Mouse (Mus musculus) kidney, adult 18-20 months (tissue): ENCODE results near the gene Gm44503.

ENCODE experiments used
- DNase-seq: peaks from one replicate; pipeline ENCODE4 v3.0.0; 2021

Gene Gm44503

DNA sequence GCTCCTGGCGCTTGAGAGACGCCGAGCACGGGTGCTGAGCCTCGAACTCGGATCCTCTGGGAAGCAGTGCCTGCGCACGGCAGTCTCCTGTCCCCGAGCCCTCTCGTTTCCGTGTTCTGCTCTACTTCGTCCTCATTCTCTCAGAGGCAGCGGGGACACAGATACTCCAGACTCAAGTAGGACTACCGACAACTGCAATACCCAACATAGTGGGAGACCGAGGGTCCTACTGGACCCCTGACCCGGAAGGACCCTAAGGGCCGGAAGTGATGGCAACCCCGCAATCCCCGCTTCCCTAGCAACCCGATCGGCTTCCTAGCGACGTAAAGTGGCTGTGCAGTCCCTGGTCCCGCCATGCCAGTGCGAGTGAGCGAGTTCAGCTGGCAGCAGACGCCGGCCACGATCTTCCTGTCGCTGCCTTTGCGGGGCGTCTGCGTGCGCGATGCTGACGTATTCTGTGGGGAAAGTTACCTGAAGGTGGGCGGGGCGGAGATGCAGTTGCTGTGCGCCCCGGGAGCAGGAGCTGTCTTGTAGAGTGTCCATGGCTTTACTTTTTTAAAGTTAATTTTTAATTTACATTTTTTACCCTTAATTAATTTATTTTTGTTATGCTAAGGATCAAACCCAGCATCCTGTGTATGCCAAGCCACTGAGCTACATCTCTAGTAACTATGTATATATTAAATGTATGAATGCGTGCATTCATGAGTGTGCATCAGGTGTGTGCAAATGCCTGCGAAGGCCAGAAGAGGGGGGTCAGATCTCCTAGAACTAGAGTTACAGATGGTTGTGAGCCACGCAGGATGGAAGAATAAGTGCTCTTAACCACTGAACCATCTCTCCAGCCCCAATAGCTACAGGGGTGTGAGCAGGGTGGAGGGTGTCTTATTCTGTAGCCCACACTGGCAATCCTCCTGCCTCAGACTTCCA is at the start of gene Gm44503, which contains the start of gene Dyx1c1:
TSS of gene Gm44503 (plus strand) at position 332 of the 930 bp plus-strand sequence.
TSS of gene Dyx1c1 (plus strand) at position 265 of the 930 bp plus-strand sequence.
- peak; percentile 78 for DNase-seq

DNA sequence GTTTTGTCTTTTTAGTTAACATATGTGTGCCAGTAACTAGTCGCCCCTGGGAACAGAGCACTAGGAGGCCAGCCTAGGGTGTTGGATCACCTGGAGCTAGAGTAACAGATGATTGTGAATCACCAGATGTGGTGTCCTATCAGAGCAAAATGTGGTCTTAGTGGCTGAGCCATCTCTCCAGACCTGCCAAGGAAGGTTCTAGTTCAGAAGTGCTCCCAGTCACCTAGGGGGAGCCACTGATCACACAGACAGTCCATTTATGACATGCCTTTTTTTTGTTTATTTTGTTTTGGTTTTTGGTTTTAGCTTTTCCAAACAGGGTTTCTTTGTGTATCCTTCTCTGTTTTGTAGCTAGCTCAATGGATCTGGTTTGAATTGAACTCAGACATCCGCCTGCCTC is 47.3 kb upstream of the Gm44503 start:
- no peak for DNase-seq

DNA sequence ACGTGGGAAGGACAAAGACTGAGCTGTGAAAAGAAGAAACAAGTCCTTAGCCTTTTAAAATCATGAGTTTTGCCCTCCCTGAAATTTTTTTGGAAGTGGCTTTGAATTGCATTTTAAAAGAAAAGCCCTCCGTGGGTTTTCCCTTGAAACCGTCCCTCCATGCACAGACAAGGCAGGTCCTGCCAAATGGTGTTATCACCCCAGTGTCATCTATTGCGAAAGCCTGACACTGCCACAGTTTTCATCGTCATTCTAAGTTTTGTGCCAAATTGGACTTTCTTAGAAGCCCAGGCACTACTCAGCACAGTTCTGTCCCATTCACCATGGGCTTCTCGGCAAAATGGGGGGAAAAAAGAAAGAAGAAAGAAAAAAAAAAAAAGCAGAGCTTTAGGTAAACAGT is 45.1 kb upstream of the Gm44503 start:
- no peak for DNase-seq

DNA sequence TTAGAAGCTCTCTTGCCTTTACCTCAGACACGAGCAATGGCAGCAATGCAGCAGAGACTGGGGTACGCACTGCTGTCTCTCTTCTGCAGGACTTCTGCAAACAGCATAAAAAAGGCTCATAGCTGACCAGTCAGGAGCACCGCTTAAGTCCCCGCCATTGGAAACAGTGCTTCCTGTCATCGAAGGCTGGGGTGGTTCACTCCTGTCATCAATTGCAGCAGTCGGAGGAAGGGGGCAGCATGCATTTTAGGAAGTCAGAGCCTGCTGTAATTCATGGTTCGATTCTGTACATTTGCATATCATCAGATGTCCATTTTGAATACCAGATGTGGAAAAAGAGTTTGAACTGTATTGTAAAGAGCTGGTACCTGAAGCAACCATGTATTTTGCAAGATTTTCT is 42.9 kb upstream of the Gm44503 start:
- no peak for DNase-seq

DNA sequence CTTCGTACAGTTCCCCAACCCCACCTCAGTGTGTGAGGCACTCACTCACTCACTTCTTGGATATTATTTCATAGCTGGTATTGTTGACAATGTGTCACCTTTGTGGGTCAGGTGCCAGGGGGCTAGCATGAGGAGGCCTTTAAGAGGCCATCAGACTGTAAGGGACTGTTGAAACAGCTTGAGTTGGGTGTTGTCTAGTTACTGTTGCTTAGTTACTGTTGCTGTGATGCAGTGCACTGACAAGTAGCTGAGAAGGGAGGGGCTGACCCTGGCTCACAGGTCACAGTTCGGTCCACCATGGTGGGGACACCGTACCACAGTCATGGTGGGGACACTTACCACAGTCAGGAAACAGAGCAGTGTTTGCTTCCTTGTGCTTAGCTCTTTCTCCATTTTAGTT is 35.6 kb upstream of the Gm44503 start:
- no peak for DNase-seq

DNA sequence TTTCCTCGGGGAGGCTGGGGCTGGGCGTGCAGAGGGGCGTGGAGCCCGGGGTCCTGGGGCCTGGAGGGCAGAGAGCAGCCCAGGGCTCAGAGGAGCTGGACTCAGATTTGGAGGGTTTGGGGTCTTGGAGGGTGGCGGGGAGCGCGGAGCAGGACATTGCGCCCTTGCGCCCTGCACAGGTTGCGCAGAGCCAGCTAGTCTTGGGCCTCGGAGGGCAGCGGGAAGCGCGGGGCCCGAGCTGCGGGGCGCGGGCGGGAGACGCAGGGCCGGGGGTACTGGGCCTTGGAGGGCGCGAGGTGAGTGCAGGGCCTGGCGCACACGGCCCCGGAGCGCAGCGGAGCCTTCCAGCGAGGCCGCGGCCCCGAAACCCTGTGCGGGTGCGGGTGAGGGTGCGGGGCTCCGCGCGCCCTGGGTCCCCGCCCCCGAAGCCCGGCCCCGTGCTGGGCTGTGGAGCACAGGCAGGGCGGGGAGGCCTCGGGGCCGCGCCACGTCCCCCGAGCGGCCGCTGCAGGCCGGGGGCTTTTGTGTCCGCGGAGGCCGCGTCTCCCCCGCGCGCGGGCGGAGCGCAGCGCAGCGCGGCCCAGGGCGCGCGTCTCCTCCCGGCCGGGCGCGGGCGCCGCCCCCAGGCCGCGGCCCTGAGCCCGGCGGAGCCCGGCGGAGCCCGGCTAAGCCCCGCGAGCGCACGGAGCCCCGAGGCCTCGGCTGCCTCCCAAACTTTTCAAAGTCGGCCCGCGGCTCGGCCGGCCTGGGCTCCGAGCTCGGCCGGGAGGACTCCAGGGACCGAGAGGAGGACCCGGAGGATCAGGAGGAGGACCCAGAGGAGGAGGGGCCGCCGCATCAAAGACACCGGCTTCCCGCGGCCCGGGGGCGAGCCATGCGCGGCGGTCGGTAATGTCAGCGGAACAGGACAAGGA is 33.4 kb upstream of the Gm44503 start, which contains the start of gene Pygo1:
TSS of gene Pygo1 (plus strand) at position 625 of the 914 bp plus-strand sequence.
- DNase-seq: peak; percentile 14

DNA sequence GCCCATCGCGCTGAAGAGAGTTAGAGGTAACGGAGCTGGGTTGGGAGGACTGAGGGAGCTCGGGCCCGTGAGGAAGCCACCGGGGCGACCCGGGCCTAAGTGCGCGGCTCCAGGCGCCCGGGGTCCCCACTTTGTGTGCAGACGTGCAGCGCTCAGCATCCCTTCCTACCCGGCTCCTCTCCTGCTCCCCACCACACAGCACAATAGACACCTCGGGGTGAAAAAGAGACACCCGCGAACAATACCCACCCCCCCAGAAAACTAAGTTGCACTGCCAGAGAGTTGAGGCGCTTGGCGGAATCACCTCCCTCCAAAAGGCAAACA is 32.8 kb upstream of the Gm44503 start:
- no peak for DNase-seq

DNA sequence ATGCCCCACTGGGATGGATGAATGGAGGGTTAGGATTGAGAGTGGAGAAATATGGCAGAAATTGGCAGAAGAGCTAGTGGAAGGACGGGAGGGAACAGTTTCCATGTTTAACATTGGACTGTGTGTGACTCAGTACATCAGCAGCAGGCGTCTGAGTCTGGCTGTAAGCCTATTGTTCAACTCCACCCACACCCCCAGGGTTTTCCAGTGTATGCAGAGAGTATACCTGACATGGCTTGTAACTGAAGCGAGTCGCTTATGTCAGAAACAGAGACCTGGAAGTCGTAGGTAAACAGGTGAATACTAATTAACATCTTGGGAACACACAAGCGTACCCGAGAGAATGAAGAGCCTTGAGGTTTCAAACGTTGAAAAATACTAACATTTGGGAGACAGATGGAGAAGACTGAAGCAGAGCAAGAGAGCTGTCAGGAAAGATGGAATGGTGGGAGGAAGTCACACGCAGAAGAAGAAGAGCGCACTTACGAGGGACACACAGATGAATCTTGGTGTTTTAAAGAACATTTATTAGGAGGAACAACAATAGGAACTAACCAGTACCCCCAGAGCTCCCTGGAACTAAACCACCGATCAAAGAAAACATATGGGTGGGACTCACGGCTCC is 27.4 kb upstream of the Gm44503 start:
- DNase-seq: no peak

DNA sequence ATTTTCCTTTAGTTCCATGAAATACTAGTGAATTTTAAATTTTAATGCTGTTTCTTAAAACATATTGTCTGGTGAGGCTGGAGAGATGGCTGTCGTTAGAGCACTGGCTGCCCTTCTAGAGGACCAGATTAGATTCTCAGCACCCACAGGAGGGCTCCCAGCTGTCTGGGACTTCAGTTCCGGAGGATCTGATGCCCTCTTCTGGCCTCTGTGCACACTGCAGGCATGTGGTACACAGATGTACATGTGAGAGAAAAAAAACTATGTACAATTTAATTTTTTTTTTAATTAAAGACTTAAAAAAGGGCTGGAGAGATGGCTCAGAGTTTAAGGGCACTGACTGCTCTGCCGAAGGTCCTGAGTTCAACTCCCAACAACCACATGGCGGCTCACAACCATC is 23.3 kb upstream of the Gm44503 start:
- DNase-seq: no peak

DNA sequence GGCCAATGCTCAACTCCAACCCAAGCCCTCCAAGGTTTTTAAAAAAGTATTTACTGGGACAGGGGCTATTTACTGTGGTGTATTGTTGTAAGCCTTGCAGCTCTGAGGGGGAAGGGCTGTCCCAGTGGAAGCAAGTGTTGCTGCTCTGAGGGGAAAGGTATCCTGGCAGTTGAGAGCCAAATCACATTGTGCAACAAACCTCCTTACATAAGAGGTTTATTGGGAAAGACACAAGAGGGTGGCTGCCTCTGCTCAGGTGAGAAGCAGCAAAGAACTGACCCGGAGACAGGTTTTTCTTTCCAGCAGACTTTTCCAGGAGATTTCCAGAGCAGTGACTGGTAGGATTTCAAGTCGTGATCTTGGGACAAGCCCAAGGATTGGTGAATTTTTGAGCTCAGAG is 22.4 kb upstream of the Gm44503 start:
- no peak for DNase-seq

DNA sequence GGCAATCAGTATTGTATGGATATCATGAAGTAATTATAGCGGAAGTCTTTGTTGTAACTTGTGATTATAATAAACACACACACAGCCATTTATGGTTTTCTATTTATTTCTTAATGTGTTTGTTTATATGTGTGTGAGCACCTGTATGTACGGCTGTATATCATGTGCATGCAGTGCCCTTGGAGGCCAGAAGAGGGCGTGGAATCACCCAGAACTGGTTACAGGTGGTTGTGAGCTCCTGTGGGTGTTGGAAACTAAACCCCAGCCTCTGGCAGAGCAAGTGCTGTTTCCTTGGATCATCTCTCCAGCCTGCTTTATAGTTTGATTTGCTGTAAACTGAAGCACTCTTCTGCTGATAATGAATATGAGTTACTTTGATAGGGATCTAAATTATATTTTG is 15.2 kb upstream of the Gm44503 start:
- no peak for DNase-seq

DNA sequence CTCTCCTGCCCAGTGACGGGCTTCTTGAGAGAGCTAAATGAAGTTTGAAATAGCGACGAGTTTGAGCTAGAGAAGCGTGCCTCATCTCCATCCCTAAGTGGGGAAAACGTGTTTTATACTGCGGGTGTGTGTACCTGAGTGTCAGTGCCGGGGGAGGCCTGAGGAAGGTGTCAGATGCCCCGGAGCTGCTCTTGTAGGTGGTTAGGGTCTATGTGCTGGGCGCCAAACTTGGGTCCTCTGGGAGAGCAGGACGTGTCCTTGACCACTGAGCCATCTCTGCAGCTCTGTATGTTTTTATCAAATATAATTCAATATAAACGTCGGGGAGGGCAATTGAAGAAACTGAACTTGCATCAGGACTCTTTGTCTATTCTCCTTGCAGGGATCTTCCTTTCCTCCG is 14.4 kb upstream of the Gm44503 start:
- no peak for DNase-seq

DNA sequence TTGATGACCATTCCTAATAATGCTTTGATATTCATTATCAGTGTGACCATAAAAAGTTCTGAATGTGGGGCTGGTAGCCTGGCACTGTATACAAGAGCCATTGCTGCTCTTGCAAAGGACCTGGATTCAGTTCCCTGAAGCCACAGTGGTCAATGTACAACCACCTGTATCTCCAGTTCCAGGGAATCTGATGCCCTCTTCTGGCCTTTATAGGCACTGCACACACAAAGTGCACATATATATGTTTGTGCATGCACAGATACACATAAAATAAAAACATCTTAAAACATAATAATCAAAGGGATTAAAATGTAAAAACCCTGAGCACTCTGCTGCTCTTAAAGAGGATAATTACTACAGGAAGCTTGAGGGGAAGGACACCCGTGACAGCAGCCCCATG is 11.6 kb upstream of the Gm44503 start:
- DNase-seq: no peak

DNA sequence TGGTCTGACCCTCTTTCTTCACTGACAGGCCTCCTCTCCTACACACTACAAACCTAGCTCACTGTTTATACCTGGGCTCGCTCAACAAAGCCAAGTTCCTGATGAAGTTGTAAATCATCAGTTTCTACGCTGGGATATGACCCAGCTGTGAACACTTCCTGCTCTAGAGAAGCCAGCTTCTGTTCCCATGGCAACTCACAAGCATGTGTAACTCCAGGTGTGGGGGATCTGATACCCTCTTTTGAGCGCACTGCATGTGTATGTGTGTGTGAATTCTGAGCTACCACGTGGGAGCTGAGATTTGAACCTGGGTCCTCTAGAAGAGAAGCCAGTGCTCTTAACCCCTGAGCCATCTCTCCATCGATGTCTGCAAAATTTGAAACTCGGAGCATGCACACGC is 9.1 kb upstream of the Gm44503 start:
- no peak for DNase-seq

DNA sequence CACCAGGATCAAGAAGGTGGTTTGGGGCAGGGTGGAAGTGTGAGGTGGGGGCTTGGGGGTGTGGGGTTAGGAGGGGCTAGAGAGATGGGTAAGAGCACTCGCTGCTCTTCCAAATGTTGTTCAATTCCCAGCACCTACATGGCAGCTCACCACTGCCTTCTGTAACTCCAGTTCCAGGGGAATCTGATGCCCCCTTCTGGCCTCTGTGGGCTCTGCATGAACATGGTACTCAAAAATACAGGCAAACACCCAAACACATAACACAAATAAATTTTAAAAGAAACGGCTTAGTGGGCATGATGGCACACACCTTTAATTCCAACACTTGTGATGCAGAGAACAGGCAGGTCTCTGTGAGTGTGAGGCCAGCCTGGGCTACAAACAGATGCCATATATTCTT is 3.9 kb upstream of the Gm44503 start:
- DNase-seq: peak; percentile 14

DNA sequence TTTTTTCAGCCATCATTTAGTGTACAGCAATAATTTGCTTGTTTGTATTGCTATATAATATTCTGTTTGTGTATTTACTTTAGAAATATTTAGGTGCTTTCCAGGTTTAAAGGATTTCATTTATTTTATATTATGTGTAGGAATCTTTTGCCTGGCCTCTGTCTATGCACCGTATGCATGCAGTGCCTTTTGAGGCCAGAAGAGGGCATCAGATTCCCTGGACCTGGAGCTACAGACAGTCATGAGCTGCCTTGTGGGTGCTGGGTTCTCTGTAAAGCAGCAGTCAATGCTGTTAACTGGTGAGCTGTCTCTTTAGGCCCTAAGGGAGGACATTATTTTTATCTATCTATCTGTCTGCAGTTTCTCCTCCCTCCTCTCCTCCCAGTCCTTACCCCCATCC is 3.1 kb upstream of the Gm44503 start:
- peak; percentile 47 for DNase-seq

DNA sequence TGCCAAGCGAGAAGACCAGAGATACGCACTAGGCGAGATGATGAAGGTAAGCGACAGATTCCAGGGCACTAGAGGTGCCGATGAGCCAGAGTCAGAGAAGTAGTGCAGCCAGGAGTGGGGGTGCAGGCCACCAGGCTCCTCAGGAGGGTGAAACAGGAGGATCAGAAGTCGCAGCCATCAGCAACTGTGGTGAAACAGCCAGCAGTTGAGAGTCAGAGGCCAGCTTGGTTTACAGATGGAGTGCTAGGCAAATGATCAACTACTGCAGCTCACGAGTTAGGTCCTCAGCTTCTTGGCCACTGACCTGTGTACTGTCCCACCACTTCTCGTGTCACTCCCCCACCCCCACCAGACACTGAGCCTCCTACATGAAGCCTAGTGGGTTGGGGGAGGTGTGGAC is 2.7 kb downstream of the Gm44503 start:
- peak; percentile 21 for DNase-seq

DNA sequence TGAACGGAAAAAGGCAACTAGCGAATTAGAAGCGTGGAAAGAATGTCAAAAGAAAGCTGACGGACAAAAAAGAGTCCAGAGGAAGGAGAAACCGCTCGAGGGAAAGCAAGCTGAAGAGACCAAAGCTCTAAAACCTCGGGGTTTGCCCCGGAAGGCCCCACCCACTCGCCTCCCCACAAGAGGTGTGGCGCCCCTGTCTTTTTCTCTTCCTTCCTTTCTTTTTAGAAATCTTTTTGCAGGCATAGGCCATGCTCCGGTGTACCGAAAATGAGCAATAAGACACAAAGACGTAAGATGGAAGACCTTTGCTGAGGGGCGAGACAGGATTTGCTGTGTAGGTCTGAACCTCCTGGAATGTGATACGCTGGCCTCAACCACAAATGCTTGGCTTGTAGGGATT is 3.3 kb downstream of the Gm44503 start:
- DNase-seq: no peak

DNA sequence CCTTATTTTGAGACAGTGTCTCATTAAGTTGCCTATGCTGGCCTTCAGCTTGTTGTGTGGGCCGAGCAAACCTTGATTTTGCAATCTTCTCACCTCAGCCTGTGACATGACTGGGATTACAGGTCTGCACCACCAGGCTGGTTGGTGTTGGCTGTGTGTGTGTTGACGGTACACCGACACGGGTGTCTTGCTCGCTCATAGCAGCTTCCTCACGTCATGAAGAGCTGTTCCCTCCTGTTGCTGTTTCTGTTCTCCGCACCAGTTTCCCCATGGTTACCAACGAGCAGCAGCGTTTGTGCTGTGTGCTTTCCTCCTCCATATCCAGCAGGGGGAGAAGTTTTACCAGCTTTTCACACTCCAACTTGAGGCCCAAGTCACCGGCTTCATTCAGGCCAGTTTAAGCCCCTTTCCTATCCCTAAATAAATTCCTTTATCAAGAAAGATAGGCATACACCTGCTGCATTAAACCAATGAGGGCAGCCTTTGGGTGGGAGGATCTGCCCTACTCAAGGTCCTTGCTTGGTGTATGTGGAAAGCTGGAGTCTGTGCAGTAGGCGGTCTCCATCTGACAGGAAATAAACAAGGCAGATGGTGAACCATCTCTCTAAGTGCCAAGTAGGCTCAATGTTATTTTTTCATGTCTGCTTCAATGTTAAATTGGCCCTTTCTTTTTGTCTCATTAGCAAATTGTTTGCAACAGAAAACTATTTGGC is 9.9 kb downstream of the Gm44503 start:
- peak; percentile 37 for DNase-seq

DNA sequence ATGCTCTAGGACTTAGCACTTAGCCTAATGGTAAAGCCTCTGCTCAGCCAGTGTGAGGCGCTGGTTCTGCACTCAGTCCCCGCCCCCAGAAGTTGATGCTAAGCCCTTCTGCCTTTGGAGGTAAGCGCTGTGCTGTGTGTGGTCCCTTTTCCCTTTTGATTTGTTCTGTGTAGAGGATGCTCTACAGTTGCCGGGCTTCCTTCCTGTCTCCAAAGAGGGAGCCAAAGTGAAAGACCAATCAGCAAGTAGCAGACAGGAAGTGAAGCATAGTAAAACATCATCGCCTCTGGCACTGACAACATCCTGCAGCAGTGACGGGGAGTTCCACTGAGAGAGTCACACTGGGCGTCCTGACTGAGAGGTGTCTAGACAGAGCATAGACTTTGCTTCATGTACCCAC is 11.2 kb downstream of the Gm44503 start:
- DNase-seq: no peak

DNA sequence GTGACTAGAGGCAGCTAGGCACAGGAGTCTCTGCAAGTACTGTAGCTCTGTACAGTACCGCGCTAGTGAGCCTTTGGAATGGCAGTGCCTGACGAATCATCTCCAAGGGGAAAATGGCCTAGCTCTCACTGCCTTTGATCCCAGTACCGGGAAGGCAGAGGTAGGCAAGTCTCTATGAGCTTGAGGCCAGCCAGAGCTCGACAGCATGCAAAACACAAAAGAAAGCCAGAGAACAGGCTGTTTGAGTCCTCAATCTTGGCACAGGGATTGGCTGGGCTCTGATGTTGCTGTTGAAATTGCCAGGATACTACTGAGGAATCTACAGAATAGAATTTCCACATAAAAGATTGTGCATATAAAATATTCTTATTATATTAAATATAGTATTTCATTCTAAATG is 13.8 kb downstream of the Gm44503 start:
- no peak for DNase-seq

DNA sequence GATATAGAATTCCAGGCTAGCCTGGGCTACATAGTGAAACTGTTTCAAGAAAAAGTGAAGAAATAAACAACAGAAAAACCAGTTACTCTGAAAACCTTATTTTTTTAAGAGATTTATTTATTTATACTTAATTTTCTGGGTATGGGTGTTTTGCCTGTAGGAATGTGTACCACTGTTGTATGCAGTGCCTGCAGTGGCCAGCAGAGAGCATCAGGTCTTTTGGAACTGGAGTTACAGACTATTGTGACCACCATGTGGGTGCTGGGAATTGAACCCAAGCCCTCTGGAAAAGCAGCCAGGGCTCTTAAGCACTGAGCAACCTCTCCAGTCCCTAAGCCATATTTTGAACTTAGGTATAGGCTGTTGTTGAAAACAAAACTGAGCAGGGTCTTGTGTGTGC is 14.3 kb downstream of the Gm44503 start:
- DNase-seq: no peak

DNA sequence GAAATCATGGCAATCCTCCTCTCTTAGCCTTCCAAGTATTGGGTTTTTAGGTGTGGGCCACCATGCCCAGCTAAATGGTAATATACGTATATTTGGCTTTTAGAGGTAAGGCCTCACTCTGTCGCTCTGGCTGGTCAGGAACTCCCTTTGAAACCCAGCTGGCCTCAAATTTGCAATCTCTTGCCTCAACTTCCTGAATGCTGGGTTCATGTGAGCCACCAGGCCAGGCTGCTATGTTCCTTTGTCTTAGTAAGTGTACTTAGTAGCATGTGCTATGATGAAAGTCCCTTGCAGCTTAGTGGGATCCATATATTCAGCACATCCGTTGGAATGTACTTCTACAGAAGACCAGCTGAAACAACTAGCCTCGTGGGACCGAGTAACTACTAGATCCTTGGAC is 16.1 kb downstream of the Gm44503 start:
- DNase-seq: no peak
